Mouse (Mus musculus) megakaryocyte progenitor cell, adult 5-6 weeks (primary cell): ENCODE measurements around the gene Sult1c1. TPM values are rescaled to one million over a fixed set of nuclear protein-coding genes. Genes with fewer than 3 reads are reported as not detected.
"Not testable (repeated sequence)": the region's sequence is repeated elsewhere in the genome, so short reads cannot be mapped to it uniquely, and the experiment has no call there.

Source experiments
- ATAC-seq: replicated peaks from 2 replicates; pipeline ENCODE4 v1.8.0; 2016; ENCODE audit warnings: mild to moderate bottlenecking, moderate TSS enrichment, inconsistent platforms; ENCODE audit not compliant: poor library complexity
- total RNA-seq, 2 experiments: library from RNA; stranded (forward) in 1 of 2; stranded (reverse) in 1 of 2; fragments of 157-497, 149-512 nt in 1 of 2; fragments of 200-1000 nt in 1 of 2; gene quantifications; 2 replicates each; pipeline versions ENCODE4 v1.2.3 to v1.2.4; 2015 to 2017

The Sult1c1 gene
- total RNA-seq (2015) (not detected in 2 replicates), total RNA-seq (2017) (not detected in 2 replicates)

DNA sequence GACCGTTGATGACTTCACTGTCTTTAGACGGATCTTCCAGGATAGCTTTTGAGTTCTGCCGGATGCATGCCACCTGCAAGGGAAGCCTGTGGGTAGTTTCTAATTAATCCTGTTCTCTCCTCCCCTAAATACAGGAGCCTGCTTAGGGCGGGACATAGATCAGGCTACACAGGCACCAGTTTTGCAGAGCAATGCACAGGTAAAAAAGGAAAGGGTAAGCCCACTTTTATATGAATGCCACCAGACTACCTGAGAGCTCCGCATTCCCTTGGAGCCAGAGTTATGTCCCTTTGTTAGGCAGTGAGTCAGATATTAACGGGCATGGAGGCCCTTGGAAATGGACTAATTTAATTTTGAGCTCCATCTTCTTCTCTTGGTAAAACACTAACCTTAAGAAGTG, at the start of gene Sult1c1:
Gene Sult1c1, minus strand, starts transcription at position 101 of the 400 bp plus-strand sequence.
- no peak for ATAC-seq

DNA sequence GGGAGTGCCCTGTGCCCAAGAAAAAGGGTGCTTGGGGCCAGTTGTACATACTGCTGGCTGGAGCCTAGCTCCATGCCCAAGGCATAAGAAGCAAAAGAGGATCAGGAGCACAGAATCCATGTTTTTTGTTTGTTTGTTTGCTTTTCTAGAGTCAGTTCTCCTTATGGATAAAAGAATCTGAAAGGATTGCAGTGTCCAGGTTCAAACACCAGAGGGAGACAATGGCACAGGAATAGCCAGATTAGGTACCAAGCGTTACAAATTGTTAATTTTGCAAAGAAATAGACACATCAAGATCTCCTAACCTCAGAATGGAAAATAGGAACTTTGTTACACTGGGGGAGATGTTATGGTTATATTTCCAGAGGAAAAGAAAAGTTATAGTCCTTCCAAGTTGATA, 23.7 kb upstream of the Sult1c1 start:
- peak; percentile 70; the same call in 1 of the 2 replicates for ATAC-seq

DNA sequence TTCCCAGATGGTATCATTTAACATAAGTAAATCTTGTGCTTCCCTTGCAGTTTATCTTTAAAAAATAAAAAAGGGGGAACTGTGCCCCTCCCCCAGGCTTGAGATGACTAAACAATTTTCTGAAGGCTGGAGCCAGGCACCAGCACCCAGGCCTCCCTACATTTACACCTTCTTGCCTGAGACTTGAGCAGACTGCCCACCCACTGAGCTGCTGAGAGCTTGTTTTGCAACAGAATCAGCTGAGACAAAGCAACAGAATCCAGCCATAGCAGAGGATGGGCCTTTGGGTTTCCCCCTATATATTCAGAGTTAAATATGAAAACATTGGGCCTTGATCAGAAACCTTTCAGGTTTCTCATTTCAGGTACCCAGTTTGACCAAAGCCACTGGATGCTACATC, 20.7 kb upstream of the Sult1c1 start:
- ATAC-seq = no peak

DNA sequence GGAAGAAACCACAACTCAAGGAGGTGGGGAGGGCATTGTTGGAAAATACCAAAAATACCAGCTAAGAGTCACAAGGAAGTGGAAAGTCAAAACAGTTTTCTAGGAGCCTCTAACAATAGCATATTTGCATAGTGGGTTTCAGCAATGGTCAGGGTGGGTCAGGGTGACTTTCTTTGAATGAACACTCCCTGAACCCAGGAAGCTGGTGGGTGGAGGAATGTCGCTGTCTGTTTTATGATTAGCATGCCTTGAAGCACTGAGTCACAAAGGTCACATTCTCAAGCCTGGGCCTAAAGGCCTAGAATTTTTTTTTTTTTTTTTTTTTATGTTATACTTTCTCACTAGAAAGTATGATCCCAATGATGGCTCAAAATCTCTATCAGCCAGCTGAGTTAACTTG, 20.1 kb upstream of the Sult1c1 start:
- not testable (repeated sequence) for ATAC-seq

DNA sequence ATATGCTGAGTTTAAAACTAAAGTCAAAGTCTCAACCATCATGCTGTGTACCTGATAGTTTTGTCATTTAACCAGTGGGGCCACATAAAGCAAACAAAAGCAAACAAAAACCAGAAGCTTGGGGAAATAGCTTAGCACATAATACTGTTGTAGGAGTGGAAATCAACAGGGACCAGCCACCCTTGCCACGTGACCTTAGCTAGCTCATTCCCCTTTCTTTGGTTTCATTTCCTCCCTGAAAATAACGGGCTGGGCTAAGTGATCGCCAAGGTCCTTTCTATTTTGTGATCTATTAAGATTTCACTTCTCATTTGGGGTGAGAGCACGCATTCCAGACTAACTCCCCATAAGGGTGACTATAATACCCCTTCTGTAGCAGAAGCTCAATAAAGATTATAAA, 13.0 kb upstream of the Sult1c1 start:
- peak; percentile 70 for ATAC-seq

DNA sequence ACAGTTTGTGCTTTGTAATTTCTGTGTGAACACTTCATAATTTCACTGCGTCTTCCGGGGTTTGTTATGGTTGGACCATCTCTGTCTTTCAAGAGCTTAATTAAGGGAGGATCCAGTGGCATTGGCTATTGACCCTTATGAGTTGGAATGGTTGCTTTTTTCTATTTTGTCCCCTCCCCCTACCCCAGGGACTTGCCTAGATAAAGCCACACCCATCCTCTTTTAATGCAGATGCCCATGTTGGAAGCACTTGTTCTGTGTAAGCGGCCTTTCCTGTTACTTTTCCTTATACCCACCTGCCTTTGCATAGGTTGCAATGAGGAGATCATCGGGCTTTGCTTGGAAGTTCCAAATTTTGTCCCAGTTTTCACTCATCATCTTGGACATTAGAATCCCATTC, 16.9 kb downstream of the Sult1c1 start:
- no peak for ATAC-seq

DNA sequence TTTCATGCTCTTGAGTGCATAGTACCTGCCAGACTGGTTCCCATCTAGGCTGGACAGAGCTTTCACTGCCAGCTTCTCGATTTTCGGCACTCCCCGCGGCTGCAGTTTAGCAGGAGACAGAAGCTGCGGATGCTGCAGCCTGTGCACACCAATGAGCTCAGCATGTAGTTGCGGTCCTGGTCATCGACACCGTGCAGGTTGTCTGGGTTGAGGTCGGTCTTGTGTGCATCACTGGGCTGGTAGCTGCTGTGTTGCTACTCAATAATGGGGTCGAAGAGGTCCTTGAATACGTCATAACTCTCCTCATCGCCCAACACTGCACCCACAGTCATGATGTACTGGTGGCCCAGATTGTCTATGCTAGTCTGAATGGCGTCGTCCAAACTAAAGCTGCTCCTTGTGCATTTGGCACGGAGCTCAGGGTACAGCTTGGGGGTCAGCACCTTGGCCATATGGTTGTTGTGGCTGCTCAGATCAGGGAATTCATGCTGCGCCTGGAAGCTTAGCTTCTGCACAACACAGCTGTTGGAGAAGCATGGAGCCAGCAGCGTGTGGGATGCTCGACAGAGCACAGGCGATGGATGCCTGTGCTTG, 48.8 kb downstream of the Sult1c1 start:
- no peak for ATAC-seq

DNA sequence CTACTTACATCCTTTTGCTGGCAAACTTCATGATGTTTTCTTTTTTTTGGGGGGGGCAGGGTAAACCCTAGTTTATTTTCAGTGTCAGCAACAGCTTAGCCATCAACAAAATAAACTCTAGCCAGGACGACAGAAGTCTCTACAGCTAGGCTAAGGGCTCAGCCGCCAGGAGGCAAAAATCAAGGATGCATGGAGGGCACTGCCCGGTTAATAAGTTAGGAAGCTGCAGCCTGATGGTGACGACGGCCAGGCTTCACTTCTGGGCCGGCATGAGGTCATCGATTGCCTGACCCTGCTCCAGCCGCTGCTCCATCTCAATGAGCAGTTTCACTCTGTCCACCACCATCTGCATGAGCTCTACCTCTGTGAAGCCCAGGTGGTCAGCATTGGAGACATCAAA, 49.7 kb downstream of the Sult1c1 start:
- ATAC-seq = no peak

Other genes starting within 250 kb of the Sult1c1 start
- gene Sult1c2, start 144.3 kb downstream of the Sult1c1 start, total RNA-seq (2015) = not detected in 2 replicates
- not detected in 2 replicates for gene Sult1c2, start 144.3 kb downstream of the Sult1c1 start, total RNA-seq (2017)